Mouse (Mus musculus) limb, embryonic 13.5 days (tissue): ENCODE data around the gene Gm11060. TPM values are rescaled to one million over a fixed set of nuclear protein-coding genes. Genes with fewer than 3 reads are reported as not detected.
A peak's percentile ranks its signal among the peaks of the same experiment; 100 is the strongest.

Experiments
- ATAC-seq: fragments of 200-750 bp; cut with Nextera tagmentation; 2 replicates; pipeline ENCODE4 v1.8.0; 2017; ENCODE audit warnings: low read depth, moderate number of reproducible peaks, moderate TSS enrichment; ENCODE audit not compliant: low FRiP score
- H3K27ac ChIP-seq: fragments of 300-500 bp; sonication (generic); 2 replicates; pipeline ENCODE4 v1.5.1; 2015; ENCODE audit warnings: inconsistent platforms, mild to moderate bottlenecking, moderate library complexity
- H3K27me3 ChIP-seq: fragments of 300-500 bp; sonication (generic); 2 replicates; pipeline ENCODE4 v1.6.1; 2015; ENCODE audit warnings: mild to moderate bottlenecking, inconsistent platforms
- H3K36me3 ChIP-seq: fragments of 300-500 bp; sonication (generic); 2 replicates; pipeline ENCODE4 v1.6.1; 2015; ENCODE audit warnings: inconsistent platforms, mild to moderate bottlenecking, moderate library complexity
- H3K4me1 ChIP-seq: fragments of 300-500 bp; sonication (generic); 2 replicates; pipeline ENCODE4 v1.6.1; 2015; ENCODE audit warnings: inconsistent platforms
- H3K4me2 ChIP-seq: fragments of 300-500 bp; sonication (generic); replicated peaks from 2 replicates; pipeline ENCODE4 v1.6.1; 2015; ENCODE audit warnings: inconsistent platforms, mild to moderate bottlenecking, moderate library complexity
- H3K4me3 ChIP-seq: fragments of 300-500 bp; sonication (generic); 2 replicates; pipeline ENCODE4 v1.5.1; 2015; ENCODE audit warnings: moderate library complexity, mild to moderate bottlenecking, inconsistent platforms
- H3K9ac ChIP-seq: fragments of 300-500 bp; sonication (generic); 2 replicates; pipeline ENCODE4 v1.6.1; 2015; ENCODE audit warnings: mild to moderate bottlenecking, inconsistent platforms
- H3K9me3 ChIP-seq: fragments of 300-500 bp; sonication (generic); 2 replicates; pipeline ENCODE4 v1.6.1; 2016; ENCODE audit warnings: inconsistent platforms
- WGBS: fragments of 180-500 bp; shearing (Covaris S2); methylation state at CpG from one replicate; pipeline ENCODE4 v1.1.7; 2015; 5-methylcytosine and 5-hydroxymethylcytosine counted together
- polyA plus RNA-seq: library from polyadenylated mRNA; unstranded; fragments of >200 nt; fragmentation: Nextera tagmentation; extraction: Ambion mirVana; gene quantifications from 2 replicates; pipeline ENCODE4 v1.2.1, GENCODE M21; 2015

Gene Gm11060
- polyA plus RNA-seq, 1 experiment from 2014 or later, result not detected

DNA sequence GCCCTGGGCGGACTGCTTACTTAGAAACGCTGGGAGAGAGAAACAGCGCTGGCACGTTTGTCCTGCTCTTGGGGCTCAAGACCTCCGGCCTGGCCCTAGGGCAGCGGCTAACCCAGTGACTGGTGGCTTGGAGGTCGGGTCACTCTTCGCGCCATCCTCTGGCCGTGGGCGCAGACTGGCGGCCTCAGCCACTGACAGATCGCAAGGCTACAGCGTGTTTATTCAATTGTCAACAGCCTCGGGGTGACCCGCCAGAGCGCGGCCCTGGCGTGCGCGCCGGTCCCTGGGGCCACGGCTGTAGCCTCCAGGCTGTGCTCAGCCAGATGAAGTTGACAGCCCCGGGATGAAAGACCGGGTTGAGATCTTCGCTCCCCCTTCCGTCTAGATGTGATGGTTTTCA is 31.1 kb downstream of the Gm11060 start:
- WGBS, result under 1% methylated on average over 27 of the region's 27 CpGs
- H3K27me3 ChIP-seq, result peaks cover 96% of the 10 kb centered on the region
- H3K4me3 ChIP-seq, result peak overlapping the region; percentile 24; the same call in 1 of the 2 replicates
- no peak for ATAC-seq
- H3K27ac ChIP-seq, result no peak overlapping the region
- H3K36me3 ChIP-seq, result no peaks in the 10 kb centered on the region
- H3K9me3 ChIP-seq, result no peaks in the 10 kb centered on the region
- H3K9ac ChIP-seq, result no peak overlapping the region
- peaks cover 21% of the 10 kb centered on the region for H3K4me1 ChIP-seq
- H3K4me2 ChIP-seq, result peak overlapping the region; percentile 27; the same call in 1 of the 2 replicates

DNA sequence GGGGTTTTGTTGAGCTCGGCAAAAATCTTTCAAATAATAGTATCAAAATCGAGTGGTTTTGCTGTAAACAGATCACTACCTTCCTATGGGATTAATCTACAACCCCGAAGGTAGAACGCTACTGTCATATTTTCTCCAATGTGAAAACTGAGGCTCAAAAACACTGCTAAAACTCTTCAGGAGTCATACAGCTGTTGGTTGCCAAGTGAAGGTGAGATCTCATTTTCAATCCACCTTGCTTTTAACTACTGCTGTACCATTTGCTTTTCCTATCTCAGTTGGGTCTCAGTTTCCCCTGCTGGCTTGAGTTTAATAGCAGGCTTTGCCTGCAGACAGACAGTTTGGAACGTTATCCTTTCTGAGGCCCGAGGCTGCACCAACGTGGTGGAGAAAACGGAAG is 31.6 kb downstream of the Gm11060 start:
- H3K27me3 ChIP-seq, result peaks cover 96% of the 10 kb centered on the region
- H3K9ac ChIP-seq, result no peak overlapping the region
- no peaks in the 10 kb centered on the region for H3K36me3 ChIP-seq
- no peak overlapping the region for H3K4me2 ChIP-seq
- 3% methylated on average over 8 of the region's 8 CpGs for WGBS
- H3K4me1 ChIP-seq, result peaks cover 21% of the 10 kb centered on the region
- no peak overlapping the region for H3K4me3 ChIP-seq
- no peak overlapping the region for H3K27ac ChIP-seq
- H3K9me3 ChIP-seq, result no peaks in the 10 kb centered on the region
- ATAC-seq, result no peak

DNA sequence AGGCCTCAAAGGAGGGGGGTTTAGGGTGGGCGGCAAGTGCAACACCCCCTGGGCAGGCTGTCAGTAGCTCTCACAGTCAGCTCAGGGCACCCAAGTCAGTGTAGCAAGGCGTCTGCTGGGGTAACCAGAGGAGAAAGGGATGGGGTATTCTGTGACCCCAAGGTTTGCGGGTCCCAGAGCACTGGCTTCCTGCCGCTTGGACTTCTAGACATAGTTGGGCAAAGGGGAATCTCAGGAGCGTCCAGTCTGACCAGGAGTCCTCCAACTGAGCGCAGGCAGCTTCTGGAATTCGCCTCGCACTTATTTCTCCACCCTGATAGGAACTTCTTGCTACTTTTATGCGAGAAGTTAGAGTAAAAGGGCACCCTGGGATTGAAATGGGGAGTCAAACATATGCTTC is 32.1 kb downstream of the Gm11060 start:
- H3K4me2 ChIP-seq, result no peak overlapping the region
- H3K4me1 ChIP-seq, result peaks cover 21% of the 10 kb centered on the region
- peaks cover 96% of the 10 kb centered on the region for H3K27me3 ChIP-seq
- no peak overlapping the region for H3K4me3 ChIP-seq
- no peak for ATAC-seq
- H3K36me3 ChIP-seq, result no peaks in the 10 kb centered on the region
- H3K9ac ChIP-seq, result no peak overlapping the region
- H3K9me3 ChIP-seq, result no peaks in the 10 kb centered on the region
- WGBS, result 2% methylated on average over 9 of the region's 9 CpGs
- no peak overlapping the region for H3K27ac ChIP-seq

DNA sequence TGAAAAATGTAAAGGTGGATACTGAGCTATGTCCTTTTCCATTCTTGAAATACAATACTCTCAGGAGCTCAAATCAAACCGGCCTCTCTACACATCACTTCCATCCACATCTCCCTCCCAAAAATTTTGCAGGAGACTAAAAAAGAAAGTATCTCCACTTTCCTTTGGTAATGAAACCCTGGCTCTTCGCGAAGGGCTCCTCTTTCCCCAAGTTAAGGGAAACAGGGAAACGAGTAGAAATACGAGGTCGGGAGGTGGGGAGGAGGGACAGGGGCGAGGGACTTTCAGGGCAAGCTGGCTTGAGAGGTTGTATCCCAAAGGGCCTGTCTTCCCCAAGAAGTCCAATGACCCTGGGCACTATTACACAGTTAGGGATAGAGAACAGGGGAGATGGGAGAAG is 32.6 kb downstream of the Gm11060 start:
- Histone ChIP-seq H3K9me3 (no peaks in the 10 kb centered on the region), H3K36me3 (no peaks in the 10 kb centered on the region), H3K4me2 (no peak overlapping the region), H3K4me3 (no peak overlapping the region), H3K4me1 (peaks cover 21% of the 10 kb centered on the region), H3K27me3 (peaks cover 96% of the 10 kb centered on the region), H3K9ac (no peak overlapping the region), H3K27ac (no peak overlapping the region)
- 2% methylated on average over 7 of the region's 7 CpGs for WGBS
- ATAC-seq, result no peak

DNA sequence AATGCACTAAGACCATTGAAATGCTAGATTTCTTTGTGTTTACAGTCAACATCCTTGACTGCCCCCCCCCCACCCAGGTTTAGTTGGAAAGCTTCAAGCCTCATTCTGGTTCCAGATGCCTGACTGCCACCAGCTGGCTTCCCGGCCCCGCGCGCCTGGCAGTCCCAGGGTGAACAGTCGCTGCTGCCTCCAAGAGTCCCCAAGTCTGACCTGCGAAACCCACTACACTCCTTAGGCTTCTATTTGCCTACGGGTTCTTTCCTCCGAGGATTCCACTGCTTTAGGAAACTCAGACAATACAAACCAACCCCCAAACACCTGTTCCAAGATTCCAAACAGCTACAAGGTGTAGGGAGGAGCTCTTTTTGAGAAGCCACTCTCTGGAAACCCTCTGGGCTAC is 33.4 kb downstream of the Gm11060 start:
- H3K4me3 ChIP-seq, result no peak overlapping the region
- peaks cover 96% of the 10 kb centered on the region for H3K27me3 ChIP-seq
- no peaks in the 10 kb centered on the region for H3K9me3 ChIP-seq
- peaks cover 21% of the 10 kb centered on the region for H3K4me1 ChIP-seq
- H3K4me2 ChIP-seq, result no peak overlapping the region
- no peak overlapping the region for H3K27ac ChIP-seq
- H3K36me3 ChIP-seq, result no peaks in the 10 kb centered on the region
- WGBS, result under 1% methylated on average over 8 of the region's 8 CpGs
- H3K9ac ChIP-seq, result no peak overlapping the region
- ATAC-seq, result no peak

DNA sequence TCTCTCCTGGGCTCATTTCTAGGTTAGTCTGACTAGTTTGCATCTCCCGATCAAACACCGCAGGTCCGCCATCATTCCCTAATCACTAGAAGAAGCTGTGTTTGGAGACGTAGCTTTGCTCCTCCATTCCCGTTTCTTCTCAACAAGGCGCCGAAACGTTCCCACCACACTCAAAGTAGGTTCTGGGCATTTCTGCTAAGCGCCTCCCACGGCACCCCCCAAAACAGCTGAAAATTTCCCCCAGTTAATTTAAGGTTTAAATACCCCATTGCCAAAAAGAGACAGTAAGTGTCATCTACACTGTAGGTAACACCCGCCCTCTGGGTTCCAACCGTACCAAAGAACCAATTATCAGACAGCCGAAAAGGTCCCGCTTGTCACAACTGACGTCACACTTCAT is 33.8 kb downstream of the Gm11060 start:
- Histone ChIP-seq H3K4me2 (no peak overlapping the region), H3K36me3 (no peaks in the 10 kb centered on the region), H3K27ac (no peak overlapping the region), H3K9me3 (no peaks in the 10 kb centered on the region), H3K9ac (no peak overlapping the region), H3K4me1 (peaks cover 23% of the 10 kb centered on the region), H3K4me3 (no peak overlapping the region), H3K27me3 (peaks cover 96% of the 10 kb centered on the region)
- 3% methylated on average over 15 of the region's 15 CpGs for WGBS
- ATAC-seq, result no peak

DNA sequence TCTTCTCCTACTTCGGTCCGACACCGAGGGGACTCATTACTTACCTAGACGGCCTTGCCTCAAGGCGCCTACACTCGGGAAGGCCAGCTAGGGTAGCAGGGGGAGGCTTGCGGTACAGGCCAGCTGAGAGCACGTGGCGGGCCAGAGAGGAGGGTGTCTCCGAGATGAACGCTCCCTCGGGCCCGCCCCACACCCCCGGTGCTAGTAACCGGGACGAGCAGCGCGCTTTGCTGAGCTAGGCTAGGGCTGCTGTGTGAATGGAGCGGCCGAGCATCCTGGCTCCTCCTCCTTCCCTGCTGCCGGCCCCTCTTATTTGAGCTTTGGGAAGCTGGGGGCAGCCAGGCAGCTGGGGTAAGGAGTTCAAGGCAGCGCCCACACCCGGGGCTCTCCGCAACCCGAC is 34.5 kb downstream of the Gm11060 start, which contains the start of gene Wt1:
Wt1 (plus strand) TSS at position 251 of the 400 bp plus-strand sequence.
- Histone ChIP-seq H3K27me3 (peaks cover 96% of the 10 kb centered on the region), H3K4me1 (peaks cover 25% of the 10 kb centered on the region), H3K9ac (peak within 1 kb of the TSS; percentile 19; the same call in 1 of the 2 replicates), H3K4me3 (peak within 1 kb of the TSS; percentile 38), H3K27ac (no peak within 1 kb of the TSS), H3K4me2 (peak within 1 kb of the TSS; percentile 58), H3K36me3 (no peaks in the 10 kb centered on the region), H3K9me3 (no peaks in the 10 kb centered on the region)
- ATAC-seq, result peak; percentile 58
- WGBS, result 0% methylated on average over 23 of the region's 25 CpGs

DNA sequence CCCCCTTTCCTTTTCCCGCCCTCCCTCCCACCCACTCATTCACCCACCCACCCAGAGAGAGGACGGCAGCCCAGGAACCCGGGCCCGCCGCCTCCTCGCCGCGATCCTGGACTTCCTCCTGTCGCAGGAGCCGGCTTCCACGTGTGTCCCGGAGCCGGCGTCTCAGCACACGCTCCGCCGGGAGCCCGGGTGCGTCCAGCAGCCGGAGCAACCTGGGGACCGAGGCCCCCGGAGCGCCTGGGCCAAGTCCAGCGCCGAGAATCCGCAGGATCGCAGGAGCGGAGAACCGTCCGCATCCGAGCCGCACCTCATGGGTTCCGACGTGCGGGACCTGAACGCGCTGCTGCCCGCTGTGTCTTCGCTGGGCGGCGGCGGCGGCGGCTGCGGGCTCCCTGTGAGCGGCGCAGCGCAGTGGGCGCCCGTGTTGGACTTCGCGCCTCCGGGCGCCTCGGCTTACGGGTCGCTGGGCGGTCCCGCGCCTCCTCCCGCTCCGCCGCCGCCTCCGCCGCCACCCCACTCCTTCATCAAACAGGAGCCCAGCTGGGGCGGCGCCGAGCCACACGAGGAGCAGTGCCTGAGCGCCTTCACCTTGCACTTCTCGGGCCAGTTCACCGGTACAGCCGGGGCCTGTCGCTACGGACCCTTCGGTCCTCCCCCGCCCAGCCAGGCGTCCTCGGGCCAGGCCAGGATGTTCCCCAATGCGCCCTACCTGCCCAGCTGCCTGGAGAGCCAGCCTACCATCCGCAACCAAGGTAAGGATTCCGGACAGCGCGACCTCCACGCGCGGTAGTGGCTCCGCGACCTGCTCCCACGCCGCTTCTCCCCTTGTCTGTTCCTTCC is 35.1 kb downstream of the Gm11060 start:
- Histone ChIP-seq H3K4me3 (peak overlapping the region; percentile 38), H3K36me3 (no peaks in the 10 kb centered on the region), H3K4me2 (peak overlapping the region; percentile 58), H3K9me3 (no peaks in the 10 kb centered on the region), H3K27ac (no peak overlapping the region), H3K4me1 (peaks cover 25% of the 10 kb centered on the region), H3K27me3 (peaks cover 96% of the 10 kb centered on the region), H3K9ac (peak overlapping the region; percentile 19; the same call in 1 of the 2 replicates)
- ATAC-seq, result peak; percentile 12; the same call in 1 of the 2 replicates
- under 1% methylated on average over 86 of the region's 92 CpGs for WGBS

DNA sequence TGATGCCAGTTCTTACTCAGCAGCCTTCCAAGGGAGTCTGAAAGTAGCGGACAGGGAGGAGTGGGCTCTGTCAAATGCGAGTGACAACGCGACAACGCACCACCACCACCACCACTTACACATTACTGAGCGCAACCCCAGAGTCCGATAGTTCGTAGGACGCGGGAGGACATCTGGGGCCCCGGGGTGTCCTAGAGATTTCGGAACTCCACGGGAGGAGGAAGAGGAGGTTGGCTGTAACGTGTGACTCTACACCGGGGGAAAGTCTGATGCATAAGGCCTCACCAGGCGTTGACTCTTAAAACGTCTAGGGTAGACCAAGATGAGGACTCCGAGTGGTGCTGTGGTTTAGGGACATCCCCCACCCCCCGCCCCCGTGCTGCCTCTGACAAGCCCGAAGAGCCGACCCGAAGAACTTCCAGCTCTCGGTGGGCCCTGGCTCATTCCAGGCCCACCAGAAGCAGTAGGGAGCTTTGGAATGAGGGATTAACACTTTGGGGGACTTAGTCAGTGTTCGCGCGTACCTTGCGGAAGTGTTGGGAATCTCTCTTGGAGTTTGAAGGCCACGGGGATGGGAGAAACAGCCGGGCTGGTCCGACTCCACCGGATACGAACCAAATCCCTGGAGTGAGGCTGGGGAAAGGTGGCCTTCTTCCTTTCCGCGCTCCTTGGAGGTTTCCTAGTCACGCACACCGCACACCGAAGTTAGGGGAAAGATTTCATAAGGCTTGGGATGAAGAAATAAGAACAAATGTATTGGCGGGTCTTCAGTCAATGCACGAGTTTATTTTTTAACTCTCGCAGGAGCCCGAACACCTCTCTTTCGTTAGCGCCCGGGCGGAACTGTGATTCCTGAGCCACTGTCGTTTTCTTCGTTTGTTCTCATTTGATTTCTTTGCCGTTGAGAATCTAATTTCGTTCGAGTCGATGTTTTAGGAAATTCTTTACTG is 36.0 kb downstream of the Gm11060 start:
- Histone ChIP-seq H3K27me3 (peaks cover 98% of the 10 kb centered on the region), H3K4me3 (peak overlapping the region; percentile 38), H3K4me1 (peaks cover 28% of the 10 kb centered on the region), H3K27ac (no peak overlapping the region), H3K4me2 (peak overlapping the region; percentile 58), H3K9ac (no peak overlapping the region), H3K9me3 (no peaks in the 10 kb centered on the region), H3K36me3 (no peaks in the 10 kb centered on the region)
- WGBS, result under 1% methylated on average over 52 of the region's 52 CpGs
- no peak for ATAC-seq

DNA sequence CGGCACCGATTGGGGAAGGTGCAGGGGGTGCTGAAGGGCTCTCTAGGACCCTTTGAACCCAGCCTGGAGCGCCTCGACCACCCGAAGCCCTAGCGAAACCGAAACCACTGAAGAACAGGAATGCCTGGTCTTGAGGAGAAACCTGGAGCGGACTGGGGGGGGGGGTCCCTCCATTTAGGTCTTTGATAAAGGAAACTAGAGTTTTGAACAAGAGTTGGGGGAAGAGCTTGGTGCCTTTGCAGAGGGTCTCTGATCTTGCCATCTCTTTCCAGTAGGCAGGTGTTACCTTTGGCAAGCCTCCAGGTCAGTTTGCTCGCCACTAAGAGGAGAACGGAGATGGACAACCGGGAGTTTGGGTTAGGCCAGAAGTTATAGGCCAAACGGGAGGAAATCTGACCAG is 36.7 kb downstream of the Gm11060 start:
- Histone ChIP-seq H3K4me1 (peaks cover 30% of the 10 kb centered on the region), H3K27ac (no peak overlapping the region), H3K27me3 (peaks cover 98% of the 10 kb centered on the region), H3K9ac (no peak overlapping the region), H3K4me2 (no peak overlapping the region), H3K4me3 (peak overlapping the region; percentile 2; the same call in 1 of the 2 replicates), H3K36me3 (no peaks in the 10 kb centered on the region), H3K9me3 (no peaks in the 10 kb centered on the region)
- no peak for ATAC-seq
- 1% methylated on average over 12 of the region's 12 CpGs for WGBS

DNA sequence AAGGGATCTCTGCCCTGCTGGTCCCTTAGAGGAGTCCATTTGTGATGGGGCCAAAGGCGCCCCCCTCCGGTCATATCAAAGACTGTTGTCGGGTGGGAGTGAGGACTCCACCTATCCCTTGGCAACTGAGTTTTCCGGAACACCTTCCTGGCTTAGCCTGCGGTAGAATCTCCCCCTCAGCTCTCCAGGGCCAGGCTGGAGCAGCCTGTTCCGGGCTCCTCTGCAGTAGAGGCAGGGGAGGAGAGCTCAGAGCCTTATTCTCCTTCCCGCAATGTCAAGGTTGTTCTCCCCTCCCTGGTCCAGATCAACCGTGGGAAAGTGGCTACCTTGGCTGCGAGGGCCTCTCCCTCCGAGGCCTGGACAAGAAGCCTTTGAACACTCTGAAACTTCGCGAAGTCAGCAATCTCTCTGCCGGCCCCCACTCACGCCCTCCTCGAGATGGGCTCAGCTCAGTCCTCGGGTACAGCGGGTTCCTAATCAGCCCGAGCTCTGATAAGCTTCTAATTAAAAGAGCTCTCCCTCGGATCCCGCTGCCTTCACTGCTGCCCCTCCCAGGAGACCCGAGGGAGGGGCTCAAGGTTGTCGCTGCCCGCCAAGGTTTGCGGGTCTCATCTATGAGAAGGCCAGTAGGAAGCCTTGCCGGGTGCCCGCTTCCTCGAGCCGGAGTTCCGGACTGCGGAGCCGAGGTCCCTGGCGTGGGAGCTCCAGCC is 38.7 kb downstream of the Gm11060 start:
- H3K27me3 ChIP-seq, result peaks cover 98% of the 10 kb centered on the region
- 0 out of 2 replicates have a peak overlapping the region, but pooled peaks have one; percentile 12 for H3K4me3 ChIP-seq
- H3K9ac ChIP-seq, result no peak overlapping the region
- peak; percentile 3; the same call in 1 of the 2 replicates for ATAC-seq
- H3K27ac ChIP-seq, result no peak overlapping the region
- no peaks in the 10 kb centered on the region for H3K9me3 ChIP-seq
- WGBS, result under 1% methylated on average over 32 of the region's 32 CpGs
- peaks cover 33% of the 10 kb centered on the region for H3K4me1 ChIP-seq
- 0 out of 2 replicates have a peak overlapping the region, but pooled peaks have one; percentile 9 for H3K4me2 ChIP-seq
- no peaks in the 10 kb centered on the region for H3K36me3 ChIP-seq
